34 mouse cellular contexts compared by ENCODE assay signal in the genomic region with DNA sequence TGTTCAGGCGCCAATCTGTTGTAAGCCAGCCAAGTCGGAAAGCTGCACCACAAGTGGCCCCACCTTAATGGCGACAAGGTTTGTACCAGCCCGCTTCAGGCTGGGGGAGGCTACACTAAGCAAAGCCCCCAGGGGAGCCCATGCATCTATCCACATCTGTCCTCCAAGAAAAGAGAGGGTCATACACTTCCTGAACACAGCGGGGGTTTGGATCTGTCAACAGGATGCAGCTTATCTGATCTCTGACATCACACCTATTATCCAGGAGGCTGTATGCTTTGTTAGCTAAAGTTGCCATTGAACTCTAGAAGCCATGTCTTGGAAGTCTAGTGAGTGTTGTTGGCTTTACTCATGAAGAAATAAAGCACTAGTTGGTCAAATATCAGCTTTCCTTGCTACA.
"Had no signal": no experiment of that assay in that cellular context is flagged by ENCODE, and none has a peak within 500 bp of the region (broad histone marks: within the 10 kb centered on the region; RNA-seq: fewer than 3 reads in every experiment).

No protein-coding gene starts in this region.

- H3K4me3 ChIP-seq: heart, embryonic 12.5 days; heart, embryonic 13.5 days; heart, embryonic 15.5 days; hindbrain, embryonic 10.5 days; hindbrain, embryonic 12.5 days; hindbrain, embryonic 15.5 days; intestine, embryonic 15.5 days; kidney, embryonic 15.5 days; layer of hippocampus, adult 2 months; left cerebral cortex, adult 2 months had no signal

- ATAC-seq: hindbrain, embryonic 16.5 days; hindbrain, postnatal 0 days; inflammation-experienced regulatory T-cells, adult 6 months; intestine, embryonic 15.5 days; intestine, embryonic 16.5 days; intestine, postnatal 0 days had no signal

- H3K4me1 ChIP-seq: heart, embryonic 12.5 days; heart, embryonic 13.5 days; heart, embryonic 15.5 days; hindbrain, embryonic 10.5 days; hindbrain, embryonic 12.5 days; hindbrain, embryonic 15.5 days; intestine, embryonic 15.5 days; kidney, embryonic 15.5 days had no signal

- H3K36me3 ChIP-seq: heart, embryonic 12.5 days; heart, embryonic 13.5 days; heart, embryonic 15.5 days; hindbrain, embryonic 10.5 days; hindbrain, embryonic 12.5 days; hindbrain, embryonic 15.5 days; intestine, embryonic 15.5 days; kidney, embryonic 15.5 days had no signal

- H3K27ac ChIP-seq: heart, embryonic 13.5 days; heart, embryonic 15.5 days; hindbrain, embryonic 10.5 days; hindbrain, embryonic 12.5 days; hindbrain, embryonic 14.5 days; hindbrain, embryonic 15.5 days; hindbrain, postnatal 0 days; intestine, embryonic 15.5 days; kidney, embryonic 15.5 days; kidney, postnatal 0 days; layer of hippocampus, adult 2 months; left cerebral cortex, adult 2 months had no signal

- H3K9ac ChIP-seq: heart, embryonic 12.5 days; heart, embryonic 13.5 days; heart, embryonic 15.5 days; hindbrain, embryonic 12.5 days; hindbrain, embryonic 14.5 days; hindbrain, embryonic 15.5 days; intestine, embryonic 15.5 days; kidney, embryonic 15.5 days had no signal

- H3K9me3 ChIP-seq: heart, embryonic 15.5 days; hindbrain, embryonic 12.5 days; intestine, embryonic 15.5 days; kidney, embryonic 15.5 days had no signal

- DNase-seq: heart, postnatal 10 days; heart, postnatal 14 days; heart, postnatal 36 days; heart, postnatal 4 days; kidney, adult 11 months; kidney, adult 18-20 months; kidney, adult 2 months; kidney, adult 8-10 months; kidney, adult 9 months; kidney, postnatal 10 days; kidney, postnatal 14 days; kidney, postnatal 25 days; kidney, postnatal 36 days; kidney, postnatal 4 days; layer of hippocampus, adult 9-11 months; layer of hippocampus, postnatal 36 days had no signal

- H3K4me2 ChIP-seq: heart, embryonic 11.5 days; heart, embryonic 12.5 days; heart, embryonic 13.5 days; heart, embryonic 15.5 days; hindbrain, embryonic 12.5 days; hindbrain, embryonic 14.5 days; hindbrain, embryonic 15.5 days; intestine, embryonic 15.5 days; kidney, embryonic 15.5 days had no signal

- H3K27me3 ChIP-seq: heart, embryonic 12.5 days; heart, embryonic 13.5 days; heart, embryonic 15.5 days; hindbrain, embryonic 12.5 days; hindbrain, embryonic 15.5 days; intestine, embryonic 15.5 days; kidney, embryonic 15.5 days had no signal
